Mouse (Mus musculus) lung, embryonic 14.5 days (tissue): Measurements from ENCODE around the gene Slc4a10. TPM values are rescaled to one million over a fixed set of nuclear protein-coding genes. Genes with fewer than 3 reads are reported as not detected.

Source experiments
- ATAC-seq: fragments of 200-750 bp; cut with Nextera tagmentation; 2 replicates; pipeline ENCODE4 v1.8.0; 2017; ENCODE audit warnings: mild to moderate bottlenecking, moderate TSS enrichment, moderate library complexity; ENCODE audit not compliant: insufficient read depth
- DNase-seq: peaks from one replicate; pipeline ENCODE4 v3.0.0-alpha.2; 2015
- H3K27ac ChIP-seq: fragments of 300-500 bp; sonication (generic); 2 replicates; pipeline ENCODE4 v1.5.1; 2014; ENCODE audit warnings: low read depth, mild to moderate bottlenecking, moderate library complexity
- H3K27me3 ChIP-seq: fragments of 300-500 bp; sonication (generic); 2 replicates; pipeline ENCODE4 v1.6.1; 2014; ENCODE audit warnings: low read length, control low read depth; ENCODE audit not compliant: insufficient read depth
- H3K36me3 ChIP-seq: fragments of 300-500 bp; sonication (generic); 2 replicates; pipeline ENCODE4 v1.6.1; 2014; ENCODE audit warnings: control low read depth; ENCODE audit not compliant: insufficient read depth
- H3K4me1 ChIP-seq: fragments of 300-500 bp; sonication (generic); 2 replicates; pipeline ENCODE4 v1.6.1; 2014; ENCODE audit warnings: antibody characterized with exemption, control low read depth; ENCODE audit not compliant: insufficient read depth
- H3K4me2 ChIP-seq: fragments of 300-500 bp; sonication (generic); 2 replicates; pipeline ENCODE4 v1.6.1; 2014; ENCODE audit warnings: mild to moderate bottlenecking
- H3K4me3 ChIP-seq: fragments of 300-500 bp; sonication (generic); 2 replicates; pipeline ENCODE4 v1.5.1; 2014; ENCODE audit warnings: low read depth, low read length
- H3K9ac ChIP-seq: fragments of 300-500 bp; sonication (generic); 2 replicates; pipeline ENCODE4 v1.6.1; 2014
- H3K9me3 ChIP-seq: fragments of 300-500 bp; sonication (generic); 2 replicates; pipeline ENCODE4 v1.6.1; 2016; ENCODE audit warnings: low read depth, low read length, control low read depth
- CTCF ChIP-seq: IDR thresholded peaks from 2 replicates; pipeline ENCODE4 v1.5.1; 2016; ENCODE audit warnings: antibody characterized with exemption, low read depth
- WGBS: fragments of 180-500 bp; shearing (Covaris S2); extraction: QIAGEN DNeasy Blood & Tissue Kit; methylation state at CpG from one replicate; pipeline ENCODE4 v1.1.7; 2014; 5-methylcytosine and 5-hydroxymethylcytosine counted together
- polyA plus RNA-seq: library from polyadenylated mRNA; unstranded; fragments of >200 nt; fragmentation: Nextera tagmentation; extraction: Ambion mirVana; gene quantifications from 2 replicates; pipeline ENCODE4 v1.2.1, GENCODE M21; 2014

Slc4a10 gene
- polyA plus RNA-seq, 1 experiment from 2014 or later = 0.16 TPM

DNA sequence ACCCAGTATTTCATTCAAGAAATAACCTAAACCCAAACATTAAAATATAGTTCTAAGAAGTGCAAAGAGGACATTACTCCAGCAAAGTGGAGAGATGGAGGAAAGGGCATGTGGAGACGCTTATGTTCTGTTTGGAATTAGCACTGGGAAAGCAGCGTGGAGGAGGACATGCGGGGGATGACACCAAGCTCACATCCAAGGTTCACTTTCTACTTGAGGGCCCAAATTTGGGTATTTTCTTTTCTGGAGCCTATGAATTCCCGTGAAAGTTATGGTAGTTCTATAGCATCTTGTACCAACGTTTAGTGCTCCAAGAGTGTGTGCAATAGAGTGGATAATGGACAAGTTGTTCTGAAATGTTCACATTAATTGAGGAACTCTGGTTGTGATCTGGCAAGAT is 260.7 kb downstream of the Slc4a10 start:
- no peak overlapping the region for H3K4me3 ChIP-seq
- WGBS = 88% methylated on average over 5 of the region's 5 CpGs
- no peak overlapping the region for H3K4me2 ChIP-seq
- no peaks in the 10 kb centered on the region for H3K27me3 ChIP-seq
- H3K27ac ChIP-seq = no peak overlapping the region
- H3K9me3 ChIP-seq = no peaks in the 10 kb centered on the region
- H3K9ac ChIP-seq = no peak overlapping the region
- TF ChIP-seq CTCF = no peak
- no peaks in the 10 kb centered on the region for H3K36me3 ChIP-seq
- no peaks in the 10 kb centered on the region for H3K4me1 ChIP-seq
- no peak for DNase-seq
- ATAC-seq = no peak

DNA sequence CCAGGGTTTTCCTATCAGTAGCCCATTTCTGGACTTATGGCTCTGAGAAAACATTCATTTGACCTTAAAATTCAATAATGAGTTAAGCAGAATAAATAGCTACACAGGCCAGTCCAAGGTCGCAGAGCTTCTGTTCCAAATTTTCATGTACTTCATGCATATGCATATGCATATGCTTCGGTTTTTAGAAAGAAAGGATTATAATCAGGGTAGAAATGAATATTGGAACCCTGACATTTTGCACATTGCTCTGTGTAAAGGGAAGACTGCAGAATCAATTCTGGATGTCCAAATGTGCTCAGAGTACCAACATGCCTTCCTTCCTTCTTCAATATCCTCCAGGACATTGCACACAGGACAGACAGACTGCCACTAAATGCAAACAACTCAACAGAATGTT is 261.2 kb downstream of the Slc4a10 start:
- no peak overlapping the region for H3K4me3 ChIP-seq
- no peak overlapping the region for H3K4me2 ChIP-seq
- no peak overlapping the region for H3K27ac ChIP-seq
- no peaks in the 10 kb centered on the region for H3K4me1 ChIP-seq
- H3K36me3 ChIP-seq = no peaks in the 10 kb centered on the region
- ATAC-seq (no peak), DNase-seq (no peak)
- 87% methylated on average over 2 of the region's 2 CpGs for WGBS
- no peak overlapping the region for H3K9ac ChIP-seq
- no peaks in the 10 kb centered on the region for H3K9me3 ChIP-seq
- no peaks in the 10 kb centered on the region for H3K27me3 ChIP-seq
- TF ChIP-seq CTCF = no peak

DNA sequence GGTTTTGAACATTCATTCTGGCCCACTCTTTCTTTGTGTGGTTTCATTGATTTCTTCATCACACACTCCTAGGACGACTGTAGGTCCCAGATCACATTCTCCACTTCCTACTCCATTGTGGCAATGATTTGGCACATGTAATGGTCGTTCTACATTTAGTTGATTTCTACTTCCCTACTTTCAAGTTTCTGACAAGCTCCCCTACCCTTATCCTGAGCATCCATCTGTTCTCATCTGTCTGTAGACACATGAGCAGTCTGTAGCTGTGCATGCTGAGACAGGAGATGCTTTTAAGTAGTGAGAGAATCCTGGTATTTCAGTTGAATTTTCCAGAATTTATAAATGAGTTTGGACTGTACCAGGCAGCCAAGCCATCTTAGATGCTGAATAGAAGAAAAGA is 270.7 kb downstream of the Slc4a10 start:
- TF ChIP-seq CTCF = no peak
- DNase-seq = no peak
- no peak overlapping the region for H3K4me3 ChIP-seq
- H3K4me1 ChIP-seq = no peaks in the 10 kb centered on the region
- no peak for ATAC-seq
- no peaks in the 10 kb centered on the region for H3K36me3 ChIP-seq
- H3K9ac ChIP-seq = no peak overlapping the region
- WGBS = 70% methylated on average over 2 of the region's 2 CpGs
- H3K27ac ChIP-seq = no peak overlapping the region
- H3K9me3 ChIP-seq = no peaks in the 10 kb centered on the region
- no peak overlapping the region for H3K4me2 ChIP-seq
- no peaks in the 10 kb centered on the region for H3K27me3 ChIP-seq

DNA sequence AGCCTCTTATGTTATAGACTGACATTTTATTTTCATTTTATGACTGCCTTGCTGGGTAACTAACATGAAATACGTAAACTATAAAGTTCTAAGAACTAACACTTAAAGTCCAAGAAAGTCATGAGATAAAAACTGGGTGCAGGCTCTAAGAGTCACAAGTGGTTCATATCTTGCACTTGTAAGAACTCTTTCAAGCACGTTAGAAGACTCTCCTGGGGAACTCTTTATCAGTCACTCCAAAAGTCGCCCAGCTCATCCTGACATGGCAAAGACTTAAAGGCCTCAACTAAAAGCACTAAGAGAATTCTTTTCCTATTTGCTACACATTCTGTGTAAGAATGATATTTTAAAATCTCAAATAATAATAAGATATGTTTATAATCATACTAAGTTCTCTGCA is 273.2 kb downstream of the Slc4a10 start:
- H3K4me2 ChIP-seq = no peak overlapping the region
- WGBS = 61% methylated on average over 3 of the region's 3 CpGs
- DNase-seq (no peak), ATAC-seq (no peak)
- TF ChIP-seq CTCF = no peak
- no peak overlapping the region for H3K9ac ChIP-seq
- H3K9me3 ChIP-seq = no peaks in the 10 kb centered on the region
- no peak overlapping the region for H3K27ac ChIP-seq
- no peaks in the 10 kb centered on the region for H3K36me3 ChIP-seq
- H3K27me3 ChIP-seq = no peaks in the 10 kb centered on the region
- no peaks in the 10 kb centered on the region for H3K4me1 ChIP-seq
- no peak overlapping the region for H3K4me3 ChIP-seq

DNA sequence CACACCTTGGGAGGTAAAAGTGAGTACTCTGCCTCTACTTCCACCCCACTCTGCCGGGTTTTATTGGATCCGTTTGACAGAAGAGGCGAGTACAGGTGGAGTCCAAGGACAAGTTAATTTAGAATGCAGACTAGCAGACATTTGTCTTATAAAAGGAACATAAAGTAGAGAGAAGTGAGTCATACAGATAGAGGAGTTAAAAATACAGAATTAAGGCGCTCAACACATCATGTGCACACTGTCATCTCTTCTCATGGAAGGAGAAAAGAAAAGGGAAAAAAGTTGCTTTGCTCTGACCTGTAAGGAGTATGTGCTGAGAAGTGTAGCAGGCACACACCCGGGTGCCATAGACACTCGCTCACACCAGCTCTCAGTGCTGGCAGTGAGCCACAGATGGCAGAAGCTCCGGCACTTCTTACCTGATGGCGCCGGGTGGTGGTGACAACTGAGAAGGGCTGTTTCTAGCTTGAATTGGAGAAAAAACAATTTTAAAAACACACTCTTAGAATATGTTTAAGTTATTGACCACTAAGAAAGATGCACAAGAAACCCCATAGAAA is 276.9 kb downstream of the Slc4a10 start:
- WGBS = 81% methylated on average over 9 of the region's 9 CpGs
- no peak for ATAC-seq

DNA sequence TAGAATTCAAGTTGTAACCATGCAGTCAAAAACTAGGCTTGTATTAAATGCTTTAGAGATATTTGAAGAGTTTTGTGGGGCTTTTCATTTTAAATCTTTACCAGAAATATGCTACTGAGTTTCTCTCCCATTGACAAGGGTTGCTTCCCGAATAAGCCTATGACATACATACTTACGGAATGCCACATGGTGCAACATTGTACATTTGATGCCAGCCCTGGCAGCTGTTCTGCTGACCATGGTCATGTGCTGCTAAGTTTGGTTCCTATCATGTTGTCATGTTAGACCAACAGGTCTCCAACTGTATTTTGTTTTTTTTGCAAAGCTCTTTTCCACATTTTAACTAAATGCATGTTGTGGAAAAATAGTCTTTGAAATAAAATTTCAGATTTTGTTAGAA is 279.1 kb downstream of the Slc4a10 start:
- H3K36me3 ChIP-seq = no peaks in the 10 kb centered on the region
- no peaks in the 10 kb centered on the region for H3K9me3 ChIP-seq
- no peak for TF ChIP-seq CTCF
- no peaks in the 10 kb centered on the region for H3K27me3 ChIP-seq
- no peaks in the 10 kb centered on the region for H3K4me1 ChIP-seq
- no peak for ATAC-seq
- H3K9ac ChIP-seq = no peak overlapping the region
- no peak overlapping the region for H3K4me2 ChIP-seq
- WGBS = 83% methylated on average over 2 of the region's 2 CpGs
- DNase-seq = no peak
- no peak overlapping the region for H3K4me3 ChIP-seq
- no peak overlapping the region for H3K27ac ChIP-seq

More for the DNA sequence above, 276.9 kb downstream of the Slc4a10 start:
- no peaks in the 10 kb centered on the region for H3K36me3 ChIP-seq
- no peaks in the 10 kb centered on the region for H3K27me3 ChIP-seq
- H3K4me2 ChIP-seq = no peak overlapping the region
- no peaks in the 10 kb centered on the region for H3K9me3 ChIP-seq
- no peaks in the 10 kb centered on the region for H3K4me1 ChIP-seq
- no peak overlapping the region for H3K4me3 ChIP-seq
- H3K9ac ChIP-seq = no peak overlapping the region
- no peak for TF ChIP-seq CTCF
- no peak overlapping the region for H3K27ac ChIP-seq
- DNase-seq = no peak

DNA sequence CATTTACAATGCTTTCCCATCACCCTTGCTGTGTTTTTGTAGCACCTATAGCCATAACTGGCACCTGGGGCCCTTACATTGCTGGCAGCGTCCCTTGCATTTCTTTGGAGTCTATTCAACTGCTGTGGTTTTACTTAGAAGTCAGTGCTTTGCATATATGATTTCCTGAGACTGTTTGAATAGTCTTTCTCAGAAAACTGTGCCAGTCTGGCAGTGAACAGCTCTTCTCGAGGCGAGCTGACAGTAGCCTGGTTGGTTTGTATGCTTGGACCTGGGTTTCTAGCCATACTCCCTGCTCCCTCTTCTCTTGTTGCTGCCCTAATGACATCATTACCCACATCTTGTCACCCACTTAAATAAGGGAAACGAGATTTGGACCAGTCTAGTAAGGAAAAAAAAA is 285.7 kb downstream of the Slc4a10 start:
- no peaks in the 10 kb centered on the region for H3K27me3 ChIP-seq

DNA sequence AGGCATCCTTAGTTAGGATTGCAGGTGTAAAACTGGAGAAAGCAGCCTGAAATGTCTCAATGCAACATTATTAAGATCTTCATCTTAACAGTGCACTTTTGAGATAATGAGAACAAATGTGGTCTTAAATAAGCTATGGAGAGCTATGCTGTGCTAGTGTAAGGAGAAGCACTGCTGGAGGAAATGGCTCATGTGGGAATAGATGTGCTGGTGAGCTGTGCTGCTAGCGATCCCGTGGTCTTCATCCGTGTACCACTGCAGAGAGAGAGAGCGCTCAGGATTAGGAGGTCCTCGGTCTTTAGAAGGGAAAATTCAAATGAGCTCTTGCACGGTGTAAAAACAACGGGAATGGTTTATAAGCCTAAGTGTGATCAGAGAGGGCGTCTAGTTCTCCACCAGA is 286.2 kb downstream of the Slc4a10 start:
- H3K4me2 ChIP-seq = no peak overlapping the region
- H3K4me3 ChIP-seq = no peak overlapping the region
- DNase-seq (no peak), ATAC-seq (no peak)
- no peaks in the 10 kb centered on the region for H3K27me3 ChIP-seq
- no peak for TF ChIP-seq CTCF
- no peaks in the 10 kb centered on the region for H3K9me3 ChIP-seq
- H3K4me1 ChIP-seq = no peaks in the 10 kb centered on the region
- H3K27ac ChIP-seq = no peak overlapping the region
- no peak overlapping the region for H3K9ac ChIP-seq
- 69% methylated on average over 8 of the region's 8 CpGs for WGBS
- H3K36me3 ChIP-seq = no peaks in the 10 kb centered on the region

More for the DNA sequence above, 285.7 kb downstream of the Slc4a10 start:
- H3K9me3 ChIP-seq = no peaks in the 10 kb centered on the region
- H3K36me3 ChIP-seq = no peaks in the 10 kb centered on the region
- H3K4me2 ChIP-seq = no peak overlapping the region
- ATAC-seq (no peak), DNase-seq (no peak)
- no peak overlapping the region for H3K27ac ChIP-seq
- no peaks in the 10 kb centered on the region for H3K4me1 ChIP-seq
- no peak overlapping the region for H3K4me3 ChIP-seq
- no peak for TF ChIP-seq CTCF
- H3K9ac ChIP-seq = no peak overlapping the region
- WGBS = 61% methylated on average over 4 of the region's 4 CpGs
